Mouse (Mus musculus) duodenum, adult 2 months (tissue): Measurements from ENCODE around the gene Rai14. TPM values are rescaled to one million over a fixed set of nuclear protein-coding genes. Genes with fewer than 3 reads are reported as not detected.

Experiments
- polyA plus RNA-seq: library from polyadenylated mRNA; depleted of rRNA; stranded (reverse); fragments of >200 nt; gene quantifications from 2 replicates; pipeline ENCODE4 v1.2.3, GENCODE M21; 2012; ENCODE audit warnings: low replicate concordance; rRNA removed

Rai14 gene
- polyA plus RNA-seq, result 0.49 and 0.65 TPM in 2 replicates

GRCm38 (mm10) chr15:10714409-10715138 is at the start of gene Rai14:
Gene Rai14 (minus strand): TSS chr15:10714624.

DNA sequence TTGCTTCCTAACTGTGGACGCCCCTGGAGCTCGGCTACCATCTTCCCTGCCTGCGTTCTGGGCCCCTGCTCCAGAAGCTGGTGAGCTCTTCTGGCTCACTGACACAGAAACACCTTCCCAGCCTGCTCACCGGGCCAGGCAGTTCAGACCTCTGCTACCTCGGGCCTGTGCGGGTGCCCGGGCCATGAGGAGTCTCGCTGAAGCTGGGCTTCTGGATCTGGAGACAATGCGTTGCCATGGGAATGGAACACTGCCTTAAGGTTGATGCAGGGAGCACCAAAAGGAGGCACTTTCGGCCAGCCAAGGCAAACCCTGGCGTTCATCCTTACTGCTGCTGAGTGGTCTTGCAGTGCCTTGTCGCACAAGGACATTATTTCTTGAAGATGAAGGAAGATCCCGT is 156.0 kb downstream of the Rai14 start, which contains the start of gene Ttc23l:
Ttc23l (minus strand) TSS at position 204 of the 400 bp plus-strand sequence.

Other genes with a start within 250 kb of the Rai14 start
- 0.32 and 0.44 TPM in 2 replicates for gene Dnajc21, start 244.1 kb downstream of the Rai14 start, polyA plus RNA-seq
- 0.09 and 0.13 TPM in 2 replicates for gene Brix1, start 228.7 kb downstream of the Rai14 start, polyA plus RNA-seq
- gene Rad1, start 228.6 kb downstream of the Rai14 start, polyA plus RNA-seq, result 2.5 and 3.2 TPM in 2 replicates
- gene Ttc23l, start 156.0 kb downstream of the Rai14 start, polyA plus RNA-seq, result not detected in 2 replicates
- gene C1qtnf3, start 237.7 kb upstream of the Rai14 start, polyA plus RNA-seq, result 0.32 and 0.35 TPM in 2 replicates